Mouse (Mus musculus) forebrain, embryonic 16.5 days (tissue): Measurements from ENCODE around the gene Zfp995. TPM values are rescaled to one million over a fixed set of nuclear protein-coding genes. Genes with fewer than 3 reads are reported as not detected.
"Not testable (repeated sequence)": the region's sequence is repeated elsewhere in the genome, so short reads cannot be mapped to it uniquely, and the experiment has no call there.

Source experiments
- ATAC-seq: fragments of 200-750 bp; cut with Nextera tagmentation; 2 replicates; pipeline ENCODE4 v1.8.0; 2017; ENCODE audit warnings: mild to moderate bottlenecking, moderate library complexity
- H3K27ac ChIP-seq: fragments of 300-500 bp; sonication (generic); 2 replicates; pipeline ENCODE4 v1.5.1; 2014; ENCODE audit warnings: low read length, control low read depth
- H3K27me3 ChIP-seq: fragments of 300-500 bp; sonication (generic); replicated peaks from 2 replicates; pipeline ENCODE4 v1.6.1; 2014; ENCODE audit warnings: low read length; ENCODE audit not compliant: control insufficient read depth, insufficient read depth
- H3K36me3 ChIP-seq: fragments of 300-500 bp; sonication (generic); 2 replicates; pipeline ENCODE4 v1.6.1; 2014; ENCODE audit not compliant: control insufficient read depth, insufficient read depth
- H3K4me1 ChIP-seq: fragments of 300-500 bp; sonication (generic); replicated peaks from 2 replicates; pipeline ENCODE4 v1.6.1; 2014; ENCODE audit warnings: low read length; ENCODE audit not compliant: control insufficient read depth, insufficient read depth
- H3K4me2 ChIP-seq: fragments of 300-500 bp; sonication (generic); 2 replicates; pipeline ENCODE4 v1.6.1; 2014; ENCODE audit warnings: mild to moderate bottlenecking, low read length, control low read depth
- H3K4me3 ChIP-seq: fragments of 300-500 bp; sonication (generic); replicated peaks from 2 replicates; pipeline ENCODE4 v1.5.1; 2014; ENCODE audit warnings: mild to moderate bottlenecking, low read length, control low read depth
- H3K9ac ChIP-seq: fragments of 300-500 bp; sonication (generic); replicated peaks from 2 replicates; pipeline ENCODE4 v1.6.1; 2014; ENCODE audit warnings: low read depth, low read length, control low read depth
- H3K9me3 ChIP-seq: fragments of 300-500 bp; sonication (generic); 2 replicates; pipeline ENCODE4 v1.6.1; 2016; ENCODE audit warnings: low read length; ENCODE audit not compliant: control insufficient read depth
- WGBS: fragments of 180-500 bp; shearing (Covaris S2); extraction: QIAGEN DNeasy Blood & Tissue Kit; methylation state at CpG from one replicate; pipeline ENCODE4 v1.1.7; 2014; 5-methylcytosine and 5-hydroxymethylcytosine counted together
- polyA plus RNA-seq: library from polyadenylated mRNA; unstranded; fragments of >200 nt; fragmentation: Nextera tagmentation; extraction: Ambion mirVana; gene quantifications from 2 replicates; pipeline ENCODE4 v1.2.1, GENCODE M21; 2015

The Zfp995 gene
- polyA plus RNA-seq = 15.0 and 15.6 TPM in 2 replicates

DNA sequence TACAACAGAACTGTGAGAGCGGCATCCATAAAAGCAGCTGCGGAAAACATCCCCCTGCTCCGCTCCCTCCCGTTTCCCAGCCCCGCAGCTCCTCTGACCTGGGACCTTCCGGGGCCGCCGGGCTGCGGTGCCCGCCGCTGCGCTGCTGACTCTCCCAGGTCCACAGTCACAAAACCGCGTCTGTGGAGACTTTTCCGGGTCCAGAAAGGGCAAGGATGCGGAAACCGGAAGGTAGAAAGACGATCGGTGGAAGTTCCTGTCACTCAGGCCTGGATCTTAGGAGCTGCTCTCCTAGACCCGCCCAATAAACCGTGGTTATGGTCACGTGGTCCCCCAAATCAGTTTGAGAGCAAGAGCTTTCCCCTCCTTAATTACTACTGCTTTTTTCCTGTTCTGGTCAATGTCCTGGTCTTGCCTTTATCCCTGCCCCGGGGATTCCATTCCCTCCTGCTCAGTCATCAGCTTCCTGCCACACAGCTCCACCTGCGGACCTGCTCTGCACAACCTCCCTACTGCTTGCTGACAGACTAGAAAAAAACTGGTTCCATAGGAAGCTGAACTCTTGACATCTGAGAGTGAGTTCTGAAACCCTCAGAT is at the start of gene Zfp995:
Zfp995 (minus strand) TSS at position 471 of the 597 bp plus-strand sequence.
- peak; percentile 99 for ATAC-seq
- not testable (repeated sequence) for H3K36me3 ChIP-seq, H3K9me3 ChIP-seq, H3K27me3 ChIP-seq, H3K4me1 ChIP-seq
- Histone ChIP-seq H3K4me2 (peak within 1 kb of the TSS; percentile 87), H3K27ac (peak within 1 kb of the TSS; percentile 50; the same call in 1 of the 2 replicates), H3K4me3 (peak within 1 kb of the TSS; percentile 78), H3K9ac (peak within 1 kb of the TSS; percentile 86)
- 1% methylated on average over 24 of the region's 24 CpGs for WGBS

GRCm38 (mm10) chr17:21909039-21909438 is 687 bp downstream of the Zfp995 start:
- ATAC-seq = peak; percentile 75
- H3K27ac ChIP-seq = no peak overlapping the region
- 4% methylated on average over 3 of the region's 3 CpGs for WGBS

DNA sequence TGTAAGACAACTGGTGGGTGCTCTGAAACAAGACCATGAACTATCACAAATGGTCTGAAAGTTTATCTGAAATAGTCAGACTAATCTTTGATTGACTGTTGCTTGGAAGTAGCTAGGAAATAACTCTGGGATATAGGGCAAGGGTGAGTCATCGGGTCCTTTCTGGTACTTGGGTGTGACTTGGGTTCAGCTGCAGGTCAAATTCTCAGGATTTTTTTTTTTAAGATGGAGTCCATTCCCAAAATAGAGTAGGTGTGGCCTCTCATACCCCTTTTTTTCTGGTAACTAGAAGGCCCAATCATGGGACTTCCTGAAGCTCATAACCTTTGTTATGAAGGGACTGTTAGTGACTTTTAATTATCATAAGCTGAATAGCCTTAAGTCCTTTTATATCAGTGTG is 38.5 kb downstream of the Zfp995 start:
- ATAC-seq = no peak
- no peaks in the 10 kb centered on the region for H3K4me1 ChIP-seq
- peaks cover 4% of the 10 kb centered on the region for H3K9me3 ChIP-seq
- H3K27me3 ChIP-seq = no peaks in the 10 kb centered on the region
- no peak overlapping the region for H3K9ac ChIP-seq
- H3K36me3 ChIP-seq = no peaks in the 10 kb centered on the region
- H3K4me2 ChIP-seq = no peak overlapping the region
- no peak overlapping the region for H3K27ac ChIP-seq
- WGBS = 89% methylated on average over 1 of the region's 1 CpGs
- H3K4me3 ChIP-seq = no peak overlapping the region

More at GRCm38 (mm10) chr17:21909039-21909438, 687 bp downstream of the Zfp995 start:
- Histone ChIP-seq H3K4me1 (peaks cover 4% of the 10 kb centered on the region), H3K27me3 (no peaks in the 10 kb centered on the region), H3K36me3 (peaks cover 2% of the 10 kb centered on the region; the same call in 1 of the 2 replicates), H3K4me2 (peak overlapping the region; percentile 87), H3K9me3 (no peaks in the 10 kb centered on the region), H3K9ac (peak overlapping the region; percentile 86), H3K4me3 (peak overlapping the region; percentile 78)

GRCm38 (mm10) chr17:21846322-21846582 is 63.5 kb downstream of the Zfp995 start:
- ATAC-seq = 0 out of 2 replicates have a peak, but pooled peaks have one; percentile 22
- H3K27ac ChIP-seq, H3K36me3 ChIP-seq, H3K9me3 ChIP-seq, H3K4me1 ChIP-seq, H3K9ac ChIP-seq, H3K4me2 ChIP-seq, H3K27me3 ChIP-seq, H3K4me3 ChIP-seq: not testable (repeated sequence)
- WGBS = 93% methylated on average over 5 of the region's 8 CpGs

DNA sequence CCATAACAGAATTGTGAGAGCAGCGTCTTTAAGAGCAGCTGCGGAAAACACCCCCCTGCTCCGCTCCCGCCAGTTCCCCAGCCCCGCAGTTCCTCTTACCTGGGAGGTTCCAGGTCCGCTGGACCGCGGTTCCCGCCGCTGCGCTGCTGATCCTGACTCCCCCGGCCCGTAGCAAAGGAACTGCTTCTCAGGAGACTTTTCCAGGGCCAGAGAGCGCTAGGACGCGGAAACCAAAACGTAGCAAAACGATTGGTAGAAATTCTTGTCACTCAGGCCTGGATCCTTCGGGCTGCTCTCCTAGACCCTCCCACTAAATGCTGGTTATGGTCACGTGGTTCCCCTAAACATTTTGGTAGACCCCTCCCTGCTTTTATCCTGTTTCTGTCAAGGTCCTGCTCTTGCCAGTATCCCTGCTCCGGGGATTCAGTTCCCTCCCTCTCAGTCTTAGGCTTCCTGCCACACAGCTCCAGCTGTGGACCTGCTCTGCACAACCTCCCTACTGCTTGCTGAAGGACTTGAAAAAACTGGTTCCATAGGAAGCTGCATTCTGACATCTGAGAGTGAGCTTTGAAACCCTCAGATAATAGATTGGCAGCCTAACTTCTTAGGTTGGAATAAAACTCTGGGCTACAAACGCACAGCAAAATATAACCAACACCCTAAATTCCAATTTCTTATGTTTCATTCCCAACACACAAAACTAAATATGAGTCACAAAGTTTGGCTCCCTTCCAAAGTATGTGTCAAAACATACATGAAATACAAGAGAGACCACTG is 64.0 kb downstream of the Zfp995 start, which contains the start of gene Zfp820:
Zfp820 (minus strand) TSS at position 228 of the 777 bp plus-strand sequence.
- Histone ChIP-seq H3K4me3 (peak within 1 kb of the TSS; percentile 74), H3K9ac (peak within 1 kb of the TSS; percentile 76), H3K27me3 (no peaks in the 10 kb centered on the region), H3K4me1 (no peaks in the 10 kb centered on the region; the same call in 1 of the 2 replicates), H3K36me3 (no peaks in the 10 kb centered on the region), H3K9me3 (no peaks in the 10 kb centered on the region), H3K4me2 (peak within 1 kb of the TSS; percentile 65), H3K27ac (no peak within 1 kb of the TSS)
- 3% methylated on average over 22 of the region's 22 CpGs for WGBS
- peak; percentile 99 for ATAC-seq

GRCm38 (mm10) chr17:21838510-21838909 is 71.2 kb downstream of the Zfp995 start:
- H3K36me3 ChIP-seq = no peaks in the 10 kb centered on the region
- ATAC-seq = no peak
- H3K9ac ChIP-seq = no peak overlapping the region
- no peaks in the 10 kb centered on the region for H3K4me1 ChIP-seq
- H3K9me3 ChIP-seq = no peaks in the 10 kb centered on the region
- WGBS = 61% methylated on average over 2 of the region's 2 CpGs
- H3K27me3 ChIP-seq = no peaks in the 10 kb centered on the region
- H3K27ac ChIP-seq = no peak overlapping the region
- no peak overlapping the region for H3K4me3 ChIP-seq
- H3K4me2 ChIP-seq = no peak overlapping the region

Other genes starting within 250 kb of the Zfp995 start
- 17.1 and 23.5 TPM in 2 replicates for gene Gm10226, start 218.1 kb downstream of the Zfp995 start, polyA plus RNA-seq
- 19.4 and 21.5 TPM in 2 replicates for gene Zfp760, start 202.2 kb downstream of the Zfp995 start, polyA plus RNA-seq
- gene Zfp229, start 179.1 kb downstream of the Zfp995 start, polyA plus RNA-seq = 10.5 and 11.1 TPM in 2 replicates
- gene Zfp820, start 64.2 kb downstream of the Zfp995 start, polyA plus RNA-seq = 2.0 and 2.9 TPM in 2 replicates
- 27.1 and 27.5 TPM in 2 replicates for gene Zfp942, start 52.5 kb upstream of the Zfp995 start, polyA plus RNA-seq
- gene Zfp943, start 52.6 kb upstream of the Zfp995 start, polyA plus RNA-seq = 23.3 and 26.9 TPM in 2 replicates